Mouse (Mus musculus): Measurements from ENCODE around the gene Srgn. TPM values are rescaled to one million over a fixed set of nuclear protein-coding genes. Genes with fewer than 3 reads are reported as not detected.

Gene Srgn
- polyA plus RNA-seq, 1 experiment from 2014 or later = 4.3 TPM

DNA sequence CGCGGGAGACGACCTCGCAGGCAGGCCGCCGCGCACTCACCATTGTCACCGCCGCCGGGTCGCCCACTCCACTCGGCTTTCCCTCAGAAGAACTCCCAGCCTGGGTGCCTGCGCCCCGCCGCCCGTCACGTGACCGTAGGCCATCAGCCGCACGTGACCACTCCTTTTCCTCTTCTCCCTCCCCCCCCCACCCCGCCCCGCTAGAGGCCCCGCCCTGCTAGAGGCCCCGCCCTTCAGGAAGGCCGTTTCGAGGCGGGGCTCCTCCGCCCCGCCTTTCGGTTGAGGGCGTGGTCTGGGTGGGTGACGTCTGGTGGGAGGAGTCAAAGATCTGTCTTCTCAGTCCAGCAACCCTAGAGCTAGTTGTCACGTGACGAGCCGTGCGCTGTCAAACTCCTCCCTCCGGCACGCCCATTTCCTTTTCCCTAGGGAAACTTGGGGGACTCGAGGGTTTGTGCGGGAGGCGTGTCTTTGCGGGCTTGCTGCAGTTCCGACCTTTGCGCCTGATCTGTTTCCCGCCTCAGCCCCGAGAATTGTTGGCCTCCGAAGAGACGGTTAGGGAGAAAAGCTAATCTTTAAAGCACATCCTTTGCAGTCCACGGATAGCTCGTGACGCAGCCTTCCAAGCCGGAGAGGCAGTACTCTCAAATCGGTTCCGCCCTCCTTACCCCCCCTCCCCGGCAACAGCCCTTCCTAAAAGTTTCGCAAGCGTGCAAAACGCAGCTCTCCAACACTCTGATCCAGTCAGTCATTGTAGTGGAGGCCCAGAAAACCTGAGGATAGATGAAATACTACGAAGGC, 40.4 kb downstream of the Srgn start, which contains the start of gene Vps26a:
Vps26a (minus strand) TSS at position 188 of the 798 bp plus-strand sequence.
- Histone ChIP-seq H3K4me2 (ENCODE audit: low read depth, severe bottlenecking) (peak within 1 kb of the TSS; percentile 78), H3K36me3 (ENCODE audit: control insufficient read depth, insufficient read depth, low read length) (no peaks in the 10 kb centered on the region), H3K4me3 (ENCODE audit: low read depth, low read length) (peak within 1 kb of the TSS; percentile 79), H3K27ac (replicated peaks; ENCODE audit: low read depth, low read length) (no peak within 1 kb of the TSS), H3K27me3 (ENCODE audit: control insufficient read depth, insufficient read depth, low read length) (no peaks in the 10 kb centered on the region), H3K9me3 (ENCODE audit: control insufficient read depth, low read length) (no peaks in the 10 kb centered on the region), H3K4me1 (ENCODE audit: control insufficient read depth, insufficient read depth, low read length) (no peaks in the 10 kb centered on the region), H3K9ac (ENCODE audit: low read length) (peak within 1 kb of the TSS; percentile 59)
- peak; percentile 88 for ATAC-seq (ENCODE audit: insufficient number of reproducible peaks, low FRiP score, low TSS enrichment, low read depth)
- WGBS = under 1% methylated on average over 59 of the region's 59 CpGs
- peak; percentile 100 for DNase-seq (ENCODE audit: low spot score)

DNA sequence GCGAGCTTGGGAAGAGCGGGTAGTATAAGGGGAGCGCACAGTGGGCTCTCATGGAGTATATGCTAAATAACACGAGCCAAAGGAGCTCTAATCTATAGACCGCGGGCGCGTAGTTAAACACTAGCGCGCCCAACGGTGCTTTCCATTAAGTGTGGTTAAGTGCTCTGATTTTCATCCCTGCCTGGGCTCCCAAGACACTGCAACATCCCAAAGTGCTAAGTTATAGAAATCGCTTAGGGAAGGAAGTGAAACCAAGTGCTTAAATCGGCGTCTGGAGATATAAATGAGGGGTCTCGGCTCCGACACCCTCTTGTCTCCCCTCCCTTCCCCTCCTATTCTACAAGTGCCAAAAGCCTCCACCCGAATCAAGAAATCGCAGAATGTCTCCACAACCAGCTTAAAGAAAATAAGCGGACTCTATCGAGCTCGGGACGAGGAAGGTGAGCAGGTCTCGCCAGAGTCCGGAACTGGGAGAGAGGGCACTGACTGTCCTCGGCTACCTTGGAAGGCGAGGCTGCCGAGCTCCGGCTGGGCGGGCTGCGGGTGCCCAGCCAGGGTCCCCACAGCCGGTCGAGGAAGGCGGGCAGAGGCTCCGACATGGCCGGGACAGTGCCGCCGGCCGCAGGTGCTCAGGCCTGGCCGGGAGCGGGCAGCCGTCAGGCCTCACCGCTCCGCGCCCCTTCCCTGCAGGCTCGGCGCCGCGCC, 41.2 kb downstream of the Srgn start:
- Histone ChIP-seq H3K36me3 (ENCODE audit: control insufficient read depth, insufficient read depth, low read length) (no peaks in the 10 kb centered on the region), H3K4me2 (ENCODE audit: low read depth, severe bottlenecking) (peak overlapping the region; percentile 78), H3K4me3 (ENCODE audit: low read depth, low read length) (peak overlapping the region; percentile 79), H3K27ac (replicated peaks; ENCODE audit: low read depth, low read length) (no peak overlapping the region), H3K4me1 (ENCODE audit: control insufficient read depth, insufficient read depth, low read length) (no peaks in the 10 kb centered on the region), H3K9me3 (ENCODE audit: control insufficient read depth, low read length) (no peaks in the 10 kb centered on the region), H3K9ac (ENCODE audit: low read length) (peak overlapping the region; percentile 59), H3K27me3 (ENCODE audit: control insufficient read depth, insufficient read depth, low read length) (no peaks in the 10 kb centered on the region)
- under 1% methylated on average over 34 of the region's 48 CpGs for WGBS
- ATAC-seq (ENCODE audit: insufficient number of reproducible peaks, low FRiP score, low TSS enrichment, low read depth) = peak; percentile 75
- no peak for DNase-seq (ENCODE audit: low spot score)

DNA sequence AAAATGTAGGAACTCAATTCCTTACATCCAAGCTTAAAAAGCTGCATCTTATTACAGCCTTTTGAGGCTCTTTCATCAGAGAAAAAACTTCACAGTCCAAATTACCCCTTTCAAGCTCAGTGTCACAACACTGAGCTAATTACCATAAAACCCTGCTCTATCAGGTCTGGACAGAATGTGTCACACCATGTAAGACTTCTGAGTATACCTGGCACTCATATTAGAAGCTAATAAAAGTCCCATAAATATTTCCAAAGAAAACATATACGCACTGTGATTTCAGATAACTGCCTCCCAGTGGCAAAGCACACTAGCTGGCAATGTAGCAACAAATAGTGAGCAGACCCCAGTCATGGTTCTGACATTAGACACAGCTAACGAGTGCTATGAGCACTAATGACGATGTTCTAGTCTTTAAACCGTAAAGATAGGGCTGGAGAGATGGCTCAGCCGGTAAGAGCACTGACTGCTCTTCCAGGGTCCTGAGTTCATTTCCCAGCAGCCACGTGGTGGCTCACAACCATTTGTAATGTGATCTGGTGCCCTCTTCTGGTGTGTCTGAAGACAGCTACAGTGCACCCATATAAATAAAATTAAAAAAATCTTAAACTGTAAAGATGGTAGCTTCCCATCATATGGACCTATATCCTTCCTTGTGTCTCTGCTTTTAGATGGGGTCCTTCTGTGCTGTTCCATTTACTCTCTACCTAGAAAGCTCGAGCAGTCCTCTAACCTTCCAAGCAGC, 46.0 kb downstream of the Srgn start:
- whole genome bisulfite sequencing = 53% methylated on average over 7 of the region's 7 CpGs
- no peak for DNase-seq (ENCODE audit: low spot score)
- no peaks in the 10 kb centered on the region for H3K36me3 ChIP-seq (ENCODE audit: control insufficient read depth, insufficient read depth, low read length)
- no peaks in the 10 kb centered on the region for H3K4me1 ChIP-seq (ENCODE audit: control insufficient read depth, insufficient read depth, low read length)
- ATAC-seq (ENCODE audit: insufficient number of reproducible peaks, low FRiP score, low TSS enrichment, low read depth) = no peak
- no peak overlapping the region for H3K9ac ChIP-seq (ENCODE audit: low read length)
- H3K4me3 ChIP-seq (ENCODE audit: low read depth, low read length) = no peak overlapping the region
- H3K27ac ChIP-seq (replicated peaks; ENCODE audit: low read depth, low read length) = no peak overlapping the region
- H3K4me2 ChIP-seq (ENCODE audit: low read depth, severe bottlenecking) = no peak overlapping the region
- H3K27me3 ChIP-seq (ENCODE audit: control insufficient read depth, insufficient read depth, low read length) = no peaks in the 10 kb centered on the region
- no peaks in the 10 kb centered on the region for H3K9me3 ChIP-seq (ENCODE audit: control insufficient read depth, low read length)

DNA sequence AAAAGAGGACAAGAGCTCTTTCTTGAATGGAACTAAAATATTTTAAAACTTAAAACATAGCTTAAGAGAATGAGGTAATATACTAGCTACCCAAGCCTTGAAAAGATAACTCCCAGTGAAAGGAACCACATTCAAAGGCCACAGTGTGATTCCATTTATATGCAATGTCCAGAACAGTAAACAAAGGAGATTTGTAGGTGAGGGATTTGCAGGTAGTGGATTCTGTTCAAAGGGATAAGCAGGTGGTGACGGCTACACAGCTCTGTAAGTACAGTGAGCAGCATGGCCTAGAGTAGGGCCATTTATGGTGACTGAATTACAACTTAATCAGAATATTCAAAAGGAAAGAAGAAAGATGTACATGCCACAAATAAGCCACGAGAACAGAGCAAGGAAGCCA, 50.3 kb downstream of the Srgn start:
- H3K27ac ChIP-seq (replicated peaks; ENCODE audit: low read depth, low read length) = no peak overlapping the region
- H3K36me3 ChIP-seq (ENCODE audit: control insufficient read depth, insufficient read depth, low read length) = no peaks in the 10 kb centered on the region
- H3K4me2 ChIP-seq (ENCODE audit: low read depth, severe bottlenecking) = no peak overlapping the region
- DNase-seq (ENCODE audit: low spot score) (no peak), ATAC-seq (ENCODE audit: insufficient number of reproducible peaks, low FRiP score, low TSS enrichment, low read depth) (no peak)
- WGBS = 79% methylated on average over 2 of the region's 2 CpGs
- no peak overlapping the region for H3K9ac ChIP-seq (ENCODE audit: low read length)
- H3K4me3 ChIP-seq (ENCODE audit: low read depth, low read length) = no peak overlapping the region
- H3K4me1 ChIP-seq (ENCODE audit: control insufficient read depth, insufficient read depth, low read length) = no peaks in the 10 kb centered on the region
- H3K9me3 ChIP-seq (ENCODE audit: control insufficient read depth, low read length) = no peaks in the 10 kb centered on the region
- no peaks in the 10 kb centered on the region for H3K27me3 ChIP-seq (ENCODE audit: control insufficient read depth, insufficient read depth, low read length)

DNA sequence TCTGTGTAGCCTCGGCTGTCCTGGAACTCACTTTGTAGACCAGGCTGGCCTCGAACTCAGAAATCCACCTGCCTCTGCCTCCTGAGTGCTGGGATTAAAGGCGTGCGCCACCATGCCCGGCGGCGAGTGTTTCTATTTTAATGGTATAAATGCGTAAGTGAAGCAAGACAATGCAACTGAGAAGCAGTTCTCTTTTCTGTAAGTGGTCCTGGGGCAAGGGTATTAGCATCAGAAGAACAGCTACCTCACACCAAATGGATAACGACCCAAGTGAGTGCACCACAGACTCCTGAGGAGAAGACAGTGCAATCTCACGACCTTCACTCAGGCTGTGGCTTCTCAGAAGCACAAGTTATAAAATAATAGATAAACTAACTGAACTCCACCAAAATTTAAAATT, 52.3 kb downstream of the Srgn start:
- DNase-seq (ENCODE audit: low spot score) (no peak), ATAC-seq (ENCODE audit: insufficient number of reproducible peaks, low FRiP score, low TSS enrichment, low read depth) (no peak)
- Histone ChIP-seq H3K27me3 (ENCODE audit: control insufficient read depth, insufficient read depth, low read length) (no peaks in the 10 kb centered on the region), H3K4me1 (ENCODE audit: control insufficient read depth, insufficient read depth, low read length) (no peaks in the 10 kb centered on the region), H3K9ac (ENCODE audit: low read length) (no peak overlapping the region), H3K4me3 (ENCODE audit: low read depth, low read length) (no peak overlapping the region), H3K27ac (replicated peaks; ENCODE audit: low read depth, low read length) (no peak overlapping the region), H3K9me3 (ENCODE audit: control insufficient read depth, low read length) (no peaks in the 10 kb centered on the region), H3K36me3 (ENCODE audit: control insufficient read depth, insufficient read depth, low read length) (no peaks in the 10 kb centered on the region), H3K4me2 (ENCODE audit: low read depth, severe bottlenecking) (no peak overlapping the region)
- 85% methylated on average over 10 of the region's 10 CpGs for WGBS

DNA sequence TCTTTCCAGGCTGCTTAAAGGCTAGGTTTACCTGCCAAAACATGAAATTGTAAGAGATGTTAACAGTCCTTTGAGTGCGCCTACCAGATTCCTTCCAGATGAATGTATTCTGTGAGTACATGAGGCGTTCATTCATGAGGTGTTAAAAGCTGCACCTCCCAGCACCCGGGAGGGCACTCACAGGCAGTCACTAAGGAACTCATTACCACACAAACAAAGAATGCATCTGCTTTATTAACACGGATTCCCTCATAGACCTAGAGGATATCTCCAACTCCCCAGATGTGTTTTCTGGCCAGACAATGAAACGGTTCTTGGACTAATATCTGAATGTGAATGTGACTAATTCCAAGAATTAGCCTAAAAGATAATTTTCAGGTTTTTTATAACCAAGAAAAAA, 56.1 kb downstream of the Srgn start:
- Histone ChIP-seq H3K27ac (replicated peaks; ENCODE audit: low read depth, low read length) (no peak overlapping the region), H3K4me2 (ENCODE audit: low read depth, severe bottlenecking) (no peak overlapping the region), H3K27me3 (ENCODE audit: control insufficient read depth, insufficient read depth, low read length) (no peaks in the 10 kb centered on the region), H3K9ac (ENCODE audit: low read length) (no peak overlapping the region), H3K36me3 (ENCODE audit: control insufficient read depth, insufficient read depth, low read length) (no peaks in the 10 kb centered on the region), H3K4me1 (ENCODE audit: control insufficient read depth, insufficient read depth, low read length) (no peaks in the 10 kb centered on the region), H3K9me3 (ENCODE audit: control insufficient read depth, low read length) (no peaks in the 10 kb centered on the region), H3K4me3 (ENCODE audit: low read depth, low read length) (no peak overlapping the region)
- ATAC-seq (ENCODE audit: insufficient number of reproducible peaks, low FRiP score, low TSS enrichment, low read depth) (no peak), DNase-seq (ENCODE audit: low spot score) (no peak)
- WGBS = 50% methylated on average over 5 of the region's 5 CpGs

DNA sequence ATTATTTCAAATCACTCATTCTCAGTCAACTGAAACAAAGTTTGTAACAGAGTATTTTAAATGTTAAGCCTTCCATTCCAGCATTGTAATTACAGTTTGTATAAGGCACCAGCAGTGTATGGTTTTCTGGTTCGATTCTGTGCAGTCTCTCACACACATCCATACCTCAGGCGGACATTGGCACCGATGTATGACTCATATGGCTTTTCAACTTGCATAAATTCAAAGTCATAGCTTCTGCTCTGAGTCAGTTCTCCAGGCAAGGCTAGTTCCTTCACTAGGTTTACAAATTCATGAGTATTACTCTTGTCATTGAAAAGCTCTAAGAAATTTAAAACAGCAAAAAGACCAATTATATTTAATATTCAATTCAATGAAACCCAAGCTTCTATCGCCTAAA, 57.5 kb downstream of the Srgn start:
- Histone ChIP-seq H3K4me2 (ENCODE audit: low read depth, severe bottlenecking) (no peak overlapping the region), H3K9ac (ENCODE audit: low read length) (no peak overlapping the region), H3K9me3 (ENCODE audit: control insufficient read depth, low read length) (no peaks in the 10 kb centered on the region), H3K27me3 (ENCODE audit: control insufficient read depth, insufficient read depth, low read length) (no peaks in the 10 kb centered on the region), H3K4me1 (ENCODE audit: control insufficient read depth, insufficient read depth, low read length) (no peaks in the 10 kb centered on the region), H3K4me3 (ENCODE audit: low read depth, low read length) (no peak overlapping the region), H3K36me3 (ENCODE audit: control insufficient read depth, insufficient read depth, low read length) (no peaks in the 10 kb centered on the region), H3K27ac (replicated peaks; ENCODE audit: low read depth, low read length) (no peak overlapping the region)
- no peak for DNase-seq (ENCODE audit: low spot score)
- WGBS = 93% methylated on average over 4 of the region's 4 CpGs
- no peak for ATAC-seq (ENCODE audit: insufficient number of reproducible peaks, low FRiP score, low TSS enrichment, low read depth)

DNA sequence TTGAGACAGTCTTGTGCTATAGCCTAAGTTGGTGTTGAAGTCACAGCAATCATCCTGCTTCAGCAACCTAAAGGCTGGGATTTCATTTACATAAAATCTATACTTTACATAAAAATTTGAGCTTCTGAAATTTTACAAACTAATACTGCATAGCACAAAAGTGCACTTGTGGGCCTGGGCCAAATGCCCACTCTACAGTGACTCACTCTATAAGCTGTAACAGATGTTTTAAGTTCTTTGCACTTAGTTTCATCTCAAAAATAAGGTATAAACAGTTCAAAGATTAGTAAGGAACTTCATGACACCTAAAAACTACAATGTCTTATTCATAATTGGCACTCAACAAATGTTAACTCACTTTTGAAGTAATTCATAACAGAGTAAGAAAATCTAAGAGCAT, 65.9 kb downstream of the Srgn start:
- H3K4me3 ChIP-seq (ENCODE audit: low read depth, low read length) = no peak overlapping the region
- no peak for ATAC-seq (ENCODE audit: insufficient number of reproducible peaks, low FRiP score, low TSS enrichment, low read depth)
- H3K27ac ChIP-seq (replicated peaks; ENCODE audit: low read depth, low read length) = no peak overlapping the region
- H3K36me3 ChIP-seq (ENCODE audit: control insufficient read depth, insufficient read depth, low read length) = peaks cover 5% of the 10 kb centered on the region; the same call in 1 of the 2 replicates
- H3K9ac ChIP-seq (ENCODE audit: low read length) = no peak overlapping the region
- H3K4me1 ChIP-seq (ENCODE audit: control insufficient read depth, insufficient read depth, low read length) = no peaks in the 10 kb centered on the region
- H3K4me2 ChIP-seq (ENCODE audit: low read depth, severe bottlenecking) = no peak overlapping the region
- no peaks in the 10 kb centered on the region for H3K27me3 ChIP-seq (ENCODE audit: control insufficient read depth, insufficient read depth, low read length)
- DNase-seq (ENCODE audit: low spot score) = no peak
- H3K9me3 ChIP-seq (ENCODE audit: control insufficient read depth, low read length) = no peaks in the 10 kb centered on the region
